Mouse (Mus musculus): ENCODE results near the gene Oprd1.

GRCm38 (mm10) chr4:132066101-132066773, 78.0 kb downstream of the Oprd1 start:
- TF ChIP-seq POLR2A (IDR thresholded peaks at IDR 0.05; ENCODE audit: low read depth, low read length) (no peak), CTCF (conservative IDR thresholded peaks at IDR 0.05; ENCODE audit: insufficient read depth, insufficient read length, low read depth, low read length) (no peak)

Data from kidney, adult 2 months (tissue).